In genomic region chr17:44564611-44565198, GRCm38 (mm10) we compare ENCODE assay signal across 14 mouse cellular contexts.
"Had no signal": no experiment of that assay in that cellular context is flagged by ENCODE, and none has a peak within 500 bp of the region (broad histone marks: within the 10 kb centered on the region; RNA-seq: fewer than 3 reads in every experiment).

No protein-coding gene starts in this region.

- ATAC-seq: intestine, embryonic 16.5 days; lung, postnatal 0 days; midbrain, embryonic 16.5 days had no signal

- DNase-seq: kidney, adult 2 months; kidney, postnatal 25 days; layer of hippocampus, adult 9-11 months; layer of hippocampus, postnatal 36 days; lung, adult 2 months; thymus, postnatal 36 days had no signal

- H3K9me3 ChIP-seq: kidney, embryonic 15.5 days; liver, embryonic 15.5 days; midbrain, embryonic 10.5 days; stomach, embryonic 15.5 days had no signal

- H3K27ac ChIP-seq: kidney, embryonic 15.5 days; liver, embryonic 15.5 days; midbrain, embryonic 10.5 days; stomach, embryonic 15.5 days had no signal

- H3K27me3 ChIP-seq: liver, embryonic 15.5 days had no signal

- H3K4me1 ChIP-seq: liver, embryonic 15.5 days; midbrain, embryonic 10.5 days; stomach, embryonic 15.5 days had no signal

- H3K9ac ChIP-seq: kidney, embryonic 15.5 days; liver, embryonic 15.5 days; stomach, embryonic 15.5 days had no signal

- H3K36me3 ChIP-seq: kidney, embryonic 15.5 days; liver, embryonic 15.5 days; midbrain, embryonic 10.5 days; stomach, embryonic 15.5 days had no signal

- H3K4me3 ChIP-seq: kidney, embryonic 15.5 days; liver, embryonic 15.5 days; midbrain, embryonic 10.5 days; stomach, embryonic 15.5 days had no signal

- H3K4me2 ChIP-seq: kidney, embryonic 15.5 days; liver, embryonic 11.5 days; liver, embryonic 15.5 days; stomach, embryonic 15.5 days had no signal
